Mouse (Mus musculus) embryo, embryonic 11.5 days (tissue): Measurements from ENCODE around the gene Fgfr2.

Experiments
- DNase-seq: peaks from one replicate; pipeline ENCODE4 v3.0.0-alpha.2; 2012; ENCODE audit warnings: low read depth, low spot score

Gene Fgfr2

GRCm38 (mm10) chr7:132585695-132586491, 537.3 kb downstream of the Fgfr2 start:
- no peak for DNase-seq

- no peak for DNase-seq
Measured at GRCm38 (mm10) chr7:132581441-132581840, 541.7 kb downstream of the Fgfr2 start.

- no peak for DNase-seq
Measured at GRCm38 (mm10) chr7:132580511-132580910, 542.6 kb downstream of the Fgfr2 start.

- DNase-seq, result no peak
Measured at GRCm38 (mm10) chr7:132576891-132577290, 546.3 kb downstream of the Fgfr2 start.

- peak; percentile 94 for DNase-seq
Measured at GRCm38 (mm10) chr7:132576116-132576650, 547.0 kb downstream of the Fgfr2 start, which contains the start of gene Oat. Gene Oat (minus strand): TSS chr7:132576398.

GRCm38 (mm10) chr7:132575623-132576022, 547.5 kb downstream of the Fgfr2 start:
- DNase-seq, result peak; percentile 68

- no peak for DNase-seq
Measured at GRCm38 (mm10) chr7:132574646-132575045, 548.5 kb downstream of the Fgfr2 start.

GRCm38 (mm10) chr7:132573205-132573604, 549.9 kb downstream of the Fgfr2 start:
- no peak for DNase-seq

- DNase-seq, result no peak
Measured at GRCm38 (mm10) chr7:132572738-132573137, 550.4 kb downstream of the Fgfr2 start.

GRCm38 (mm10) chr7:132571481-132571880, 551.7 kb downstream of the Fgfr2 start:
- DNase-seq, result no peak

- DNase-seq, result no peak
Measured at GRCm38 (mm10) chr7:132570071-132570470, 553.1 kb downstream of the Fgfr2 start.

GRCm38 (mm10) chr7:132568817-132569216, 554.3 kb downstream of the Fgfr2 start:
- DNase-seq, result no peak

GRCm38 (mm10) chr7:132565831-132566230, 557.3 kb downstream of the Fgfr2 start:
- DNase-seq, result no peak

- DNase-seq, result no peak
Measured at GRCm38 (mm10) chr7:132559138-132559766, 563.9 kb downstream of the Fgfr2 start.

GRCm38 (mm10) chr7:132558141-132558736, 564.9 kb downstream of the Fgfr2 start:
- DNase-seq, result no peak

GRCm38 (mm10) chr7:132556575-132556974, 566.6 kb downstream of the Fgfr2 start:
- DNase-seq, result no peak

- no peak for DNase-seq
Measured at GRCm38 (mm10) chr7:132555911-132556310, 567.2 kb downstream of the Fgfr2 start.

- DNase-seq, result no peak
Measured at GRCm38 (mm10) chr7:132554091-132554490, 569.1 kb downstream of the Fgfr2 start.

- peak; percentile 93 for DNase-seq
Measured at GRCm38 (mm10) chr7:132551351-132552126, 571.6 kb downstream of the Fgfr2 start.

GRCm38 (mm10) chr7:132547126-132547525, 576.0 kb downstream of the Fgfr2 start:
- no peak for DNase-seq

GRCm38 (mm10) chr7:132542427-132542826, 580.7 kb downstream of the Fgfr2 start:
- DNase-seq, result no peak

- DNase-seq, result no peak
Measured at GRCm38 (mm10) chr7:132541566-132541965, 581.6 kb downstream of the Fgfr2 start.
